Mouse (Mus musculus) hindbrain, embryonic 15.5 days (tissue): ENCODE measurements around the gene Rbbp5. TPM values are rescaled to one million over a fixed set of nuclear protein-coding genes. Genes with fewer than 3 reads are reported as not detected.

ENCODE experiments used
- ATAC-seq: fragments of 200-750 bp; cut with Nextera tagmentation; 2 replicates; pipeline ENCODE4 v1.8.0; 2017; ENCODE audit warnings: low read depth, moderate number of reproducible peaks, moderate TSS enrichment; ENCODE audit not compliant: low FRiP score
- H3K27ac ChIP-seq: fragments of 300-500 bp; sonication (generic); replicated peaks from 2 replicates; pipeline ENCODE4 v1.5.1; 2015; ENCODE audit warnings: mild to moderate bottlenecking, inconsistent platforms
- H3K27me3 ChIP-seq: fragments of 300-500 bp; sonication (generic); 2 replicates; pipeline ENCODE4 v1.6.1; 2015; ENCODE audit warnings: control low read depth, inconsistent platforms
- H3K36me3 ChIP-seq: fragments of 300-500 bp; sonication (generic); 2 replicates; pipeline ENCODE4 v1.6.1; 2015; ENCODE audit warnings: control low read depth, inconsistent platforms
- H3K4me1 ChIP-seq: fragments of 300-500 bp; sonication (generic); replicated peaks from 2 replicates; pipeline ENCODE4 v1.6.1; 2015; ENCODE audit warnings: control low read depth, inconsistent platforms
- H3K4me2 ChIP-seq: fragments of 300-500 bp; sonication (generic); 2 replicates; pipeline ENCODE4 v1.6.1; 2015; ENCODE audit warnings: moderate library complexity, mild to moderate bottlenecking, inconsistent platforms
- H3K4me3 ChIP-seq: fragments of 300-500 bp; sonication (generic); 2 replicates; pipeline ENCODE4 v1.5.1; 2015; ENCODE audit warnings: mild to moderate bottlenecking, inconsistent platforms
- H3K9ac ChIP-seq: fragments of 300-500 bp; sonication (generic); 2 replicates; pipeline ENCODE4 v1.6.1; 2015; ENCODE audit warnings: inconsistent platforms
- H3K9me3 ChIP-seq: fragments of 300-500 bp; sonication (generic); 2 replicates; pipeline ENCODE4 v1.6.1; 2016; ENCODE audit warnings: control low read depth, inconsistent platforms
- WGBS: fragments of 180-500 bp; shearing (Covaris S2); methylation state at CpG from one replicate; pipeline ENCODE4 v1.1.7; 2015; 5-methylcytosine and 5-hydroxymethylcytosine counted together
- polyA plus RNA-seq: library from polyadenylated mRNA; unstranded; fragments of >200 nt; fragmentation: Nextera tagmentation; extraction: Ambion mirVana; gene quantifications from 2 replicates; pipeline ENCODE4 v1.2.1, GENCODE M21; 2015

Gene Rbbp5
- polyA plus RNA-seq, 1 experiment from 2014 or later = 43.8 TPM

- Histone ChIP-seq H3K27ac (no peak within 1 kb of the TSS), H3K36me3 (peaks cover 41% of the 10 kb centered on the region), H3K4me2 (no peak within 1 kb of the TSS), H3K4me1 (0 out of 2 replicates have a peak, but pooled peaks cover under 1% of the 10 kb centered on the region), H3K9me3 (no peaks in the 10 kb centered on the region), H3K27me3 (no peaks in the 10 kb centered on the region), H3K9ac (no peak within 1 kb of the TSS), H3K4me3 (no peak within 1 kb of the TSS)
- ATAC-seq = no peak
- 90% methylated on average over 7 of the region's 7 CpGs for WGBS
These were observed 28.9 kb downstream of the Rbbp5 start, which contains the start of gene Tmem81 for GRCm38 (mm10) chr1:132506058-132506457. Gene Tmem81, plus strand, starts transcription at chr1:132506230.

- no peak overlapping the region for H3K9ac ChIP-seq
- H3K27me3 ChIP-seq = no peaks in the 10 kb centered on the region
- H3K36me3 ChIP-seq = peaks cover 39% of the 10 kb centered on the region
- WGBS = 96% methylated on average over 7 of the region's 7 CpGs
- H3K9me3 ChIP-seq = no peaks in the 10 kb centered on the region
- H3K27ac ChIP-seq = no peak overlapping the region
- H3K4me3 ChIP-seq = no peak overlapping the region
- ATAC-seq = no peak
- H3K4me1 ChIP-seq = peaks cover 6% of the 10 kb centered on the region; the same call in 1 of the 2 replicates
- H3K4me2 ChIP-seq = no peak overlapping the region
These were observed 29.5 kb downstream of the Rbbp5 start for GRCm38 (mm10) chr1:132506656-132507055.

GRCm38 (mm10) chr1:132509771-132510170 lies 32.6 kb downstream of the Rbbp5 start:
- Histone ChIP-seq H3K4me3 (no peak overlapping the region), H3K9me3 (no peaks in the 10 kb centered on the region), H3K4me1 (peaks cover 6% of the 10 kb centered on the region; the same call in 1 of the 2 replicates), H3K4me2 (no peak overlapping the region), H3K36me3 (peaks cover 15% of the 10 kb centered on the region; the same call in 1 of the 2 replicates), H3K9ac (no peak overlapping the region), H3K27ac (no peak overlapping the region), H3K27me3 (no peaks in the 10 kb centered on the region)
- no peak for ATAC-seq
- WGBS = 87% methylated on average over 5 of the region's 5 CpGs

- Histone ChIP-seq H3K27ac (peak overlapping the region; percentile 46; the same call in 1 of the 2 replicates), H3K36me3 (peaks cover 29% of the 10 kb centered on the region), H3K4me2 (no peak overlapping the region), H3K9ac (no peak overlapping the region), H3K27me3 (no peaks in the 10 kb centered on the region), H3K9me3 (no peaks in the 10 kb centered on the region), H3K4me3 (no peak overlapping the region), H3K4me1 (peaks cover 6% of the 10 kb centered on the region; the same call in 1 of the 2 replicates)
- WGBS = 46% methylated on average over 8 of the region's 8 CpGs
- no peak for ATAC-seq
These were observed 34.4 kb downstream of the Rbbp5 start for GRCm38 (mm10) chr1:132511521-132511920.

- ATAC-seq = no peak
- H3K27me3 ChIP-seq = no peaks in the 10 kb centered on the region
- no peak overlapping the region for H3K27ac ChIP-seq
- no peaks in the 10 kb centered on the region for H3K9me3 ChIP-seq
- no peak overlapping the region for H3K4me2 ChIP-seq
- H3K4me3 ChIP-seq = no peak overlapping the region
- no peak overlapping the region for H3K9ac ChIP-seq
- H3K4me1 ChIP-seq = peaks cover 6% of the 10 kb centered on the region; the same call in 1 of the 2 replicates
- peaks cover 29% of the 10 kb centered on the region for H3K36me3 ChIP-seq
- WGBS = 79% methylated on average over 8 of the region's 8 CpGs
These were observed 34.9 kb downstream of the Rbbp5 start for GRCm38 (mm10) chr1:132512106-132512505.

GRCm38 (mm10) chr1:132515339-132515738 lies 38.2 kb downstream of the Rbbp5 start:
- ATAC-seq = no peak
- Histone ChIP-seq H3K27ac (no peak overlapping the region), H3K27me3 (no peaks in the 10 kb centered on the region), H3K4me1 (peaks cover 6% of the 10 kb centered on the region; the same call in 1 of the 2 replicates), H3K9me3 (no peaks in the 10 kb centered on the region), H3K9ac (no peak overlapping the region), H3K4me3 (no peak overlapping the region), H3K36me3 (peaks cover 22% of the 10 kb centered on the region), H3K4me2 (no peak overlapping the region)
- 92% methylated on average over 12 of the region's 12 CpGs for WGBS

- ATAC-seq = no peak
- WGBS = 92% methylated on average over 11 of the region's 11 CpGs
- no peaks in the 10 kb centered on the region for H3K27me3 ChIP-seq
- H3K27ac ChIP-seq = no peak overlapping the region
- no peak overlapping the region for H3K9ac ChIP-seq
- no peaks in the 10 kb centered on the region for H3K9me3 ChIP-seq
- H3K4me2 ChIP-seq = no peak overlapping the region
- peaks cover 25% of the 10 kb centered on the region for H3K36me3 ChIP-seq
- H3K4me3 ChIP-seq = no peak overlapping the region
- no peaks in the 10 kb centered on the region for H3K4me1 ChIP-seq
These were observed 39.6 kb downstream of the Rbbp5 start for GRCm38 (mm10) chr1:132516776-132517175.

- H3K9me3 ChIP-seq = no peaks in the 10 kb centered on the region
- no peak overlapping the region for H3K9ac ChIP-seq
- no peak overlapping the region for H3K4me3 ChIP-seq
- no peak overlapping the region for H3K4me2 ChIP-seq
- no peak overlapping the region for H3K27ac ChIP-seq
- 79% methylated on average over 18 of the region's 18 CpGs for WGBS
- H3K36me3 ChIP-seq = peaks cover 37% of the 10 kb centered on the region
- ATAC-seq = no peak
- H3K27me3 ChIP-seq = no peaks in the 10 kb centered on the region
- peaks cover 4% of the 10 kb centered on the region; the same call in 1 of the 2 replicates for H3K4me1 ChIP-seq
These were observed 41.5 kb downstream of the Rbbp5 start for GRCm38 (mm10) chr1:132518621-132519020.

- Histone ChIP-seq H3K27me3 (no peaks in the 10 kb centered on the region), H3K4me3 (no peak overlapping the region), H3K4me1 (peaks cover 4% of the 10 kb centered on the region; the same call in 1 of the 2 replicates), H3K36me3 (peaks cover 37% of the 10 kb centered on the region), H3K4me2 (no peak overlapping the region), H3K27ac (no peak overlapping the region), H3K9ac (no peak overlapping the region), H3K9me3 (no peaks in the 10 kb centered on the region)
- WGBS = 90% methylated on average over 11 of the region's 11 CpGs
- ATAC-seq = no peak
These were observed 42.6 kb downstream of the Rbbp5 start for GRCm38 (mm10) chr1:132519734-132520133.

GRCm38 (mm10) chr1:132520764-132521163 lies 43.6 kb downstream of the Rbbp5 start:
- Histone ChIP-seq H3K27me3 (no peaks in the 10 kb centered on the region), H3K9me3 (no peaks in the 10 kb centered on the region), H3K27ac (no peak overlapping the region), H3K9ac (no peak overlapping the region), H3K4me1 (peaks cover 11% of the 10 kb centered on the region; the same call in 1 of the 2 replicates), H3K4me2 (no peak overlapping the region), H3K4me3 (no peak overlapping the region), H3K36me3 (peaks cover 27% of the 10 kb centered on the region)
- 38% methylated on average over 2 of the region's 6 CpGs for WGBS
- ATAC-seq = no peak

GRCm38 (mm10) chr1:132523048-132523447 lies 45.9 kb downstream of the Rbbp5 start:
- Histone ChIP-seq H3K27me3 (no peaks in the 10 kb centered on the region), H3K27ac (no peak overlapping the region), H3K36me3 (peaks cover 15% of the 10 kb centered on the region), H3K9me3 (no peaks in the 10 kb centered on the region), H3K4me3 (no peak overlapping the region), H3K9ac (no peak overlapping the region), H3K4me2 (no peak overlapping the region), H3K4me1 (peaks cover 23% of the 10 kb centered on the region)
- ATAC-seq = no peak
- 72% methylated on average over 8 of the region's 8 CpGs for WGBS

- no peak overlapping the region for H3K9ac ChIP-seq
- peaks cover 15% of the 10 kb centered on the region for H3K36me3 ChIP-seq
- H3K4me1 ChIP-seq = peaks cover 23% of the 10 kb centered on the region
- no peak overlapping the region for H3K4me2 ChIP-seq
- 37% methylated on average over 4 of the region's 4 CpGs for WGBS
- no peak overlapping the region for H3K4me3 ChIP-seq
- H3K27ac ChIP-seq = no peak overlapping the region
- H3K9me3 ChIP-seq = no peaks in the 10 kb centered on the region
- H3K27me3 ChIP-seq = no peaks in the 10 kb centered on the region
- ATAC-seq = no peak
These were observed 46.8 kb downstream of the Rbbp5 start for GRCm38 (mm10) chr1:132523920-132524319.

- H3K27ac ChIP-seq = peak overlapping the region; percentile 84
- peak overlapping the region; percentile 41 for H3K9ac ChIP-seq
- no peaks in the 10 kb centered on the region for H3K27me3 ChIP-seq
- peak; percentile 84 for ATAC-seq
- peak overlapping the region; percentile 13; the same call in 1 of the 2 replicates for H3K4me2 ChIP-seq
- H3K36me3 ChIP-seq = peaks cover 15% of the 10 kb centered on the region
- WGBS = 10% methylated on average over 10 of the region's 10 CpGs
- H3K4me1 ChIP-seq = peaks cover 31% of the 10 kb centered on the region
- H3K9me3 ChIP-seq = no peaks in the 10 kb centered on the region
- no peak overlapping the region for H3K4me3 ChIP-seq
These were observed 48.7 kb downstream of the Rbbp5 start for GRCm38 (mm10) chr1:132525832-132526231.
